Mouse (Mus musculus) hematopoietic multipotent progenitor cell, adult 10-12 weeks (in vitro differentiated cells): ENCODE results near the gene Gm9821. TPM values are rescaled to one million over a fixed set of nuclear protein-coding genes. Genes with fewer than 3 reads are reported as not detected.

ENCODE experiments used
- polyA plus RNA-seq: library from polyadenylated mRNA; stranded (reverse); fragments of >175 nt; gene quantifications from 2 replicates; pipeline ENCODE4 v1.2.3, GENCODE M21; 2012; ENCODE audit warnings: low replicate concordance

Gene Gm9821
- not detected in 2 replicates for polyA plus RNA-seq

DNA sequence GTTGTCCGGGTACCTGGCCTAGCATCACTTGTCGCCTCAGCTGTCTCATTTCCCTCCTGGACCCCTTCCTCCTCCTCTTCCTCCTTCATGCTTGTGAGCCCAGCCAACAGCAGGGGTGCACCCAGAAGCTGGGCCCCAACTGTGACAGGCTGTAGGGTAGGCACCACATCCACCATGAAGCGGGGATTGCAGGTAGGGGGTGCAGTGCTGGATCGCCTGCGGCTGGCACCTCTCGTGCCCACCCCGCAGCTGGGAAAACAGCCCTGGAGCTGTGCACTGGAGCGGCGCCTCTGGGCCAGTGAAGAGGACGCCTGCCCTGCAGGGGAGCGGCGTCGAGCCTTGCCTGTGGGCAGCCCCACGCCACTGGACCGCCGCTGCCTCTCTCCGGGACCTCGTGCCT lies at the start of gene Gm9821:
Gene Gm9821 (plus strand): TSS at position 221 of the 400 bp plus-strand sequence.

DNA sequence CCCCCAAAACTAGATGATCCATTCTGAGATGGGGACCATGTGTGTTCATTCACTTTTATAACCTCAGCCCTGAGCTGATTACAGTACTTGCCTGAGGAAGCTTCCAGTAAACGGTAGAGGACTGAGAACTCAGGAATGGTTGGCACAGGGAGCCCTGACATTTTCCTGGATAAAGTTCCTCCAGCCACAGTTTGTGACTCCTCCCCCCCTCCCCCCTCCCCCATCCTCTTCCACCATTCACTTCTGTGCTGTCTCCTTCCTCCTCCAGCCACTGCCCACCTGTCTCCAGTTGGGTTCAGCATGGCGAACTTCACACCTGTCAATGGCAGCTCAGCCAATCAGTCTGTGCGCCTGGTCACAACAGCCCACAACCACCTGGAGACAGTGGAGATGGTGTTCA lies 18.6 kb upstream of the Gm9821 start, which contains the start of gene Chrm4:
Gene Chrm4 (plus strand): TSS at position 301 of the 400 bp plus-strand sequence.

GRCm38 (mm10) chr2:91932160-91932711 lies 13.3 kb upstream of the Gm9821 start, which contains the start of gene Mdk:
Mdk (minus strand) TSS chr2:91932297.

DNA sequence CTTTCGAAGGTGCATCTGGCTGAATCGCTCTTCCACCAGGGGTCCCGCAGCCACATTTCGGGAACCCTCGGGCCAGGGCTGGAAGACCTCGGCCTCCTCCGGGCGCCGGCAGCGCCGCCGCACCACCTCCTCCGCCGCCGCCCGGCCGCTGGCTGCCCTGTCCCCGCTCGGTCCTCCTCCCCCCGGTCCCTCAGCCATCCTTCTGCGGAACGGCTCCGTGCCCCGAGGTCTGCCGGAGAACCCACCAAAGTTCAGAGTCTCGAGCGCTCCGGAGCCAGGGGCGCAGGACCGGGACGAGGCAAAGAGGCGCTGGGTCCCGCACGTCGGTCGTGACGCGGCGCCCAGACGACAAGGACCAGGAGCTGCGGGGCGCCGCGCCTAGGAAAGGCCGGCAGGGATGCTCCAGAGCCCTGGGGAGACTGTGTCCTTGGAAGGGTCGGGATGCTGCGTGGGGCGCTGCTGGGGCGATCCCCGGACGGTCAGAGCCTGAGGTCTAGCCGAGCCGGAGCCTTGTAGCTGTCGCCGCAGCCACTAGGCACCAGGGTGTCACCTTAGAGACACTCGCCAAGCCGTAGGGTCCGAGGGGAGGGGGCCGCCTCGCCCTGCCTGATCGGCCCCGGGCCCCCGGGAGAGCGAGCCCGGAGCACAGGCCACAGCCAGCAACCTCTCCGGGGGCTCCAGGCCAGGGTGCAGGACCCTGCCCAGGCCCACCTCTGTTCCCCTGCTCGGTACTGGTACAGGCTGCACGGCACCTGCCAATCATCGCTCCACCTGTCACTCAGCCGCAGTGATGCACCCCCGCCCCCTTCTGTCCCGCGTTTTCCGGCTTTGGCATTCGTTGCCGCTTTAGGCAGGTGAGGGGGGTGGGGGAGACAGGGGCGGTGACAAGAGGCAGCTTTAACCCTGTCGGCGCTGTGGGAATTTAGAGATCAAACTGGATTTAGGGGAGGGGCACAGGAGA lies 30.4 kb downstream of the Gm9821 start, which contains the start of gene Dgkz:
Gene Dgkz (minus strand): TSS at position 284 of the 961 bp plus-strand sequence.

Other genes starting within 250 kb of the Gm9821 start
- gene Atg13, start 235.1 kb upstream of the Gm9821 start, polyA plus RNA-seq = 34.7 and 41.6 TPM in 2 replicates
- gene Harbi1, start 234.9 kb upstream of the Gm9821 start, polyA plus RNA-seq = 1.2 and 2.2 TPM in 2 replicates
- gene Ambra1, start 215.6 kb upstream of the Gm9821 start, polyA plus RNA-seq = 35.8 and 49.0 TPM in 2 replicates
- 0.13 and 0.59 TPM in 2 replicates for gene Chrm4, start 18.5 kb upstream of the Gm9821 start, polyA plus RNA-seq
- 8.2 and 9.8 TPM in 2 replicates for gene Mdk, start 13.4 kb upstream of the Gm9821 start, polyA plus RNA-seq
- 253 and 376 TPM in 2 replicates for gene Dgkz, start 30.2 kb downstream of the Gm9821 start, polyA plus RNA-seq
- 1.6 and 2.9 TPM in 2 replicates for gene Creb3l1, start 78.8 kb downstream of the Gm9821 start, polyA plus RNA-seq
- gene Phf21a, start 147.4 kb downstream of the Gm9821 start, polyA plus RNA-seq = 28.3 and 73.6 TPM in 2 replicates